Comparison of ENCODE assay signal across 17 mouse cellular contexts in genomic region chr17:10740083-10740482, GRCm38 (mm10).
DNase-seq lines count a peak whose midpoint lies in the region; ATAC-seq lines count a peak whose summit lies in the region.
"Had no signal": no experiment of that assay in that cellular context is flagged by ENCODE, and none has a peak within 500 bp of the region (broad histone marks: within the 10 kb centered on the region; RNA-seq: fewer than 3 reads in every experiment).

No protein-coding gene starts in this region.

- H3K36me3 ChIP-seq in lung, embryonic 16.5 days (ENCODE audit: control insufficient read depth, insufficient read depth, low read length), result no peaks in the 10 kb centered on the region
- H3K36me3 ChIP-seq in liver, embryonic 13.5 days, result no peaks in the 10 kb centered on the region
- H3K36me3 ChIP-seq: forebrain, embryonic 15.5 days; hindbrain, embryonic 13.5 days; limb, embryonic 15.5 days; midbrain, embryonic 15.5 days had no signal

- no peaks in the 10 kb centered on the region for H3K27me3 ChIP-seq in lung, embryonic 16.5 days (ENCODE audit: control insufficient read depth, insufficient read depth, low read depth, low read length)
- no peaks in the 10 kb centered on the region for H3K27me3 ChIP-seq in liver, embryonic 13.5 days
- H3K27me3 ChIP-seq: forebrain, embryonic 15.5 days; hindbrain, embryonic 13.5 days; limb, embryonic 15.5 days; midbrain, embryonic 15.5 days had no signal

- no peak overlapping the region for H3K9ac ChIP-seq in lung, embryonic 16.5 days (ENCODE audit: low read length)
- H3K9ac ChIP-seq in liver, embryonic 13.5 days, result no peak overlapping the region
- H3K9ac ChIP-seq: forebrain, embryonic 15.5 days; hindbrain, embryonic 13.5 days; limb, embryonic 15.5 days; midbrain, embryonic 15.5 days had no signal

- H3K4me3 ChIP-seq in lung, embryonic 16.5 days (ENCODE audit: low read length), result no peak overlapping the region
- no peak overlapping the region for H3K4me3 ChIP-seq in liver, embryonic 13.5 days (replicated peaks)
- H3K4me3 ChIP-seq: forebrain, embryonic 15.5 days; hindbrain, embryonic 13.5 days; limb, embryonic 15.5 days; midbrain, embryonic 15.5 days had no signal

- H3K4me1 ChIP-seq in lung, embryonic 16.5 days (replicated peaks; ENCODE audit: control insufficient read depth, insufficient read depth, low read length), result peaks cover 14% of the 10 kb centered on the region
- no peaks in the 10 kb centered on the region; the same call in 1 of the 2 replicates for H3K4me1 ChIP-seq in liver, embryonic 13.5 days (replicated peaks)

- peak; percentile 61 for ATAC-seq in lung, embryonic 16.5 days (ENCODE audit: low read depth)
- peak; percentile 23; the same call in 1 of the 2 replicates for ATAC-seq in liver, embryonic 13.5 days (ENCODE audit: low read depth)
- peak; percentile 74 for ATAC-seq in megakaryocyte progenitor cell, adult 5-6 weeks (replicated peaks; ENCODE audit: poor library complexity)
- ATAC-seq: forebrain, embryonic 15.5 days; midbrain, embryonic 15.5 days had no signal

- H3K4me2 ChIP-seq in lung, embryonic 16.5 days (ENCODE audit: low read depth, low read length), result no peak overlapping the region
- no peak overlapping the region for H3K4me2 ChIP-seq in liver, embryonic 13.5 days
- H3K4me2 ChIP-seq: forebrain, embryonic 15.5 days; hindbrain, embryonic 13.5 days; limb, embryonic 15.5 days; midbrain, embryonic 15.5 days had no signal

- 82% methylated on average over 2 of the region's 2 CpGs for WGBS in lung, embryonic 16.5 days
- WGBS in liver, embryonic 13.5 days (ENCODE audit: insufficient replicate concordance), result 45% methylated on average over 2 of the region's 2 CpGs

- H3K27ac ChIP-seq in lung, embryonic 16.5 days (ENCODE audit: low read length), result no peak overlapping the region
- H3K27ac ChIP-seq in liver, embryonic 13.5 days, result no peak overlapping the region
- H3K27ac ChIP-seq: forebrain, embryonic 15.5 days; hindbrain, embryonic 13.5 days; limb, embryonic 15.5 days; midbrain, embryonic 15.5 days had no signal

- DNase-seq in lung, postnatal 36 days, result no peak
- DNase-seq in ZHBTc4 (ENCODE audit: low read depth, low spot score), result peak; percentile 71
- no peak for DNase-seq in liver, embryonic 13.5 days
- DNase-seq in frontal cortex, postnatal 10 days (ENCODE audit: low spot score in 2 of 2), result no peak
- no peak for DNase-seq in layer of hippocampus, postnatal 36 days
- DNase-seq in heart, adult 11 months, result no peak
- DNase-seq: cerebellum, postnatal 10 days; embryo, embryonic 11 days; kidney, adult 9 months; retina, postnatal 1 day; thymus, postnatal 4 days had no signal

- no peaks in the 10 kb centered on the region for H3K9me3 ChIP-seq in lung, embryonic 16.5 days (ENCODE audit: control insufficient read depth, low read length)
- H3K9me3 ChIP-seq in liver, embryonic 13.5 days (replicated peaks), result no peaks in the 10 kb centered on the region
- H3K9me3 ChIP-seq: forebrain, embryonic 15.5 days; hindbrain, embryonic 13.5 days; limb, embryonic 15.5 days; midbrain, embryonic 15.5 days had no signal

Comparison
In these comparisons a context has a peak if more than half of its experiments do, and no peak if none do; other contexts are left out.
1. ATAC-seq: peak in every context shown above with its lines; median percentile 74 in megakaryocyte progenitor cell, adult 5-6 weeks; 61 in lung, embryonic 16.5 days; 23 in liver, embryonic 13.5 days.